Mouse (Mus musculus) gonadal fat pad, adult 2 months (tissue): ENCODE results near the gene Ralgds. TPM values are rescaled to one million over a fixed set of nuclear protein-coding genes. Genes with fewer than 3 reads are reported as not detected.

ENCODE experiments used
- polyA plus RNA-seq: library from polyadenylated mRNA; depleted of rRNA; stranded (reverse); fragments of >200 nt; gene quantifications from 2 replicates; pipeline ENCODE4 v1.2.3, GENCODE M21; 2012; rRNA removed

Ralgds gene
- polyA plus RNA-seq, 1 experiment, result 90.6 TPM

Other genes with a start within 250 kb of the Ralgds start
- 4.6 and 6.3 TPM in 2 replicates for gene Ppp1r26, start 66.3 kb upstream of the Ralgds start, polyA plus RNA-seq
- 1.1 and 2.7 TPM in 2 replicates for gene 1700007K13Rik, start 46.8 kb upstream of the Ralgds start, polyA plus RNA-seq
- 31.1 and 36.4 TPM in 2 replicates for gene Mrps2, start 45.1 kb upstream of the Ralgds start, polyA plus RNA-seq
- gene Gbgt1, start 16.2 kb upstream of the Ralgds start, polyA plus RNA-seq, result 3.4 TPM in 2 replicates
- gene Gm10134, start 7.0 kb upstream of the Ralgds start, polyA plus RNA-seq, result 0.89 TPM in 1 of 2 replicates, not detected in the other
- gene Cel, start 50.3 kb downstream of the Ralgds start, polyA plus RNA-seq, result 0.48 and 1.6 TPM in 2 replicates
- gene Gtf3c5, start 70.6 kb downstream of the Ralgds start, polyA plus RNA-seq, result 17.3 and 18.2 TPM in 2 replicates
- 2.1 and 3.0 TPM in 2 replicates for gene Gfi1b, start 108.9 kb downstream of the Ralgds start, polyA plus RNA-seq
- 28.7 and 29.3 TPM in 2 replicates for gene Tsc1, start 128.1 kb downstream of the Ralgds start, polyA plus RNA-seq
- gene Spaca9, start 186.6 kb downstream of the Ralgds start, polyA plus RNA-seq, result 11.4 and 15.2 TPM in 2 replicates
- 4.5 and 5.1 TPM in 2 replicates for gene Ak8, start 187.0 kb downstream of the Ralgds start, polyA plus RNA-seq